Mouse (Mus musculus) heart, postnatal 25 days (tissue): ENCODE measurements around the gene Hyal2. TPM values are rescaled to one million over a fixed set of nuclear protein-coding genes. Genes with fewer than 3 reads are reported as not detected.

Experiments used
- DNase-seq: peaks from one replicate; pipeline ENCODE4 v3.0.0; 2022; ENCODE audit warnings: low spot score
- intact Hi-C: fragments of 180-260 bp; cut with DNase I; formaldehyde crosslinking; loops from one replicate; pipeline ENCODE4 v1.15.1; 2025
- total RNA-seq, 2 experiments: library from RNA; stranded (reverse); gene quantifications; 2 replicates each; pipeline ENCODE4 v1.2.3; 2021

The Hyal2 gene
- total RNA-seq = 10 to 100 TPM; 35.4 to 36.2 TPM

DNA sequence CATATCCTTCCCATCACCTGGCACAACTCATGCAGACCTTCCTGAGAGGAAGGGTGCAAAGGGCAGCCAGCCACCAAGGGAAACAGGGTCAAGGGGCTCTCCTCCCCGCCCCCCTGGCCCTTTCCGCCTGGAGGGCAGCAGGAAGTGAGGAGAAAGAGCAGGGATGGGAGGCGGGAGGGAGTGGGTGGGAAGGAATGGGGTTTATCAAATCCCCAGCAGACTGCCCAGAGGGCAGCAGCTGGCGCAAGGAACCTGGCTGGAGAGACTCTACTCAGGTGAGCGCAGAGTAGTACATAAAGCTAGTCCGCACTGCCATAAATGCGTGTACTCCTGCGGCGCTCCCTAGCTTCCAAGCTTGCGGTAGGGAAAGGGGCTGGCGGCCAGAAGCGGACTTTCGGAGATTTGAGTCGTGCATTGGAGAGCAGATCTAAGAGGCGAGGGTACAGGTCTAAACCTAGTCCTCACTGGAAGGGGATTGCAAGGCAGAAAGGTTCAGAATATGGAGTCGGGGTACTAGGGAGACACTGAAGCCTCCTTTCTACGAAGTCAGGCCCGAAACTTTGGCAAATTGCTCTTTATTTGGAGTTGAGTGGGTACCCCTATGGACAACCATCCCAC is at the start of gene Hyal2:
Hyal2 (plus strand) TSS at position 244 of the 618 bp plus-strand sequence.
- DNase-seq = no peak
- intact Hi-C loops = loop anchor here (5.0 kb wide), 1 partner anchor 59 kb away; no protein-coding TSS in a partner anchor

DNA sequence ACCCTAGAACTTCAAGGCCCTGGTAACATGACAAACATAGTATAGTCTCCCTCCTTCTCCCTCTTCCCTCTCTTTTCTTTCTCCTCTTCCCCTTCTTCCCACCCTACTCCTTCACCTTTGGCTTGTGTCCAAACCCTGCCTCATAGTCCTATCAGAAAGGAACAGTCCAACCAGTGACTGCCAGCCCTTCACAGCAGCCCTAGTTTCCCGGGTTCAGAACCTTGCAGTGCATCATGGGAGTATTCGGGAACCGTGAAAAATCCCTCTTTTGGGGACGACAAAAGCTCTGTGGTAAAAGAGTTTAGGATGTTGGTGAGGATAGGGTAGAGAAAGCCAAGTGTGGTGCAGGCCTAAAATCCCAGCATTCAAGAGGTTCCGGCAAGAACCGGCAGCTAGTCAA is 47.4 kb upstream of the Hyal2 start:
- intact Hi-C loops = no loop called here
- DNase-seq = no peak

DNA sequence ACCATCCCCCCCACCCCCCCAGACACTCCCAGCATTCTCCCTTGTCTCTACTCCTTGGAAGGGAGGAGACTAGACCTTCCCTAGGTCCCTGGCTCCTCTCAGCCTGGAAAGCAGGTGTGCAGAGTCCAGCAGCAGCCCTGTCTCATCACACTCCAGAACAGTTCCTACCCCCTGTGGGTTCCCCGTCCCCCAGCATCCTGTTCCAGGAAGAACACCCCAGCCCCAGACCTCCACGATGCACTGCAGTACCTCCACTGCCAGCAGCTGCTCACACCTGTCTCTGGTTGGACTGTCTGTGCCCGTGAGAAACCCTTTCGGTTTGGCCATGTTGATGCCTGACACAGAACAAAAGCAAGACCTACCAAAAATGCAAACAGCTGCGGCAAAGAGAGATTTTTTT is 46.6 kb upstream of the Hyal2 start:
- no peak for DNase-seq
- intact Hi-C loops = no loop called here

DNA sequence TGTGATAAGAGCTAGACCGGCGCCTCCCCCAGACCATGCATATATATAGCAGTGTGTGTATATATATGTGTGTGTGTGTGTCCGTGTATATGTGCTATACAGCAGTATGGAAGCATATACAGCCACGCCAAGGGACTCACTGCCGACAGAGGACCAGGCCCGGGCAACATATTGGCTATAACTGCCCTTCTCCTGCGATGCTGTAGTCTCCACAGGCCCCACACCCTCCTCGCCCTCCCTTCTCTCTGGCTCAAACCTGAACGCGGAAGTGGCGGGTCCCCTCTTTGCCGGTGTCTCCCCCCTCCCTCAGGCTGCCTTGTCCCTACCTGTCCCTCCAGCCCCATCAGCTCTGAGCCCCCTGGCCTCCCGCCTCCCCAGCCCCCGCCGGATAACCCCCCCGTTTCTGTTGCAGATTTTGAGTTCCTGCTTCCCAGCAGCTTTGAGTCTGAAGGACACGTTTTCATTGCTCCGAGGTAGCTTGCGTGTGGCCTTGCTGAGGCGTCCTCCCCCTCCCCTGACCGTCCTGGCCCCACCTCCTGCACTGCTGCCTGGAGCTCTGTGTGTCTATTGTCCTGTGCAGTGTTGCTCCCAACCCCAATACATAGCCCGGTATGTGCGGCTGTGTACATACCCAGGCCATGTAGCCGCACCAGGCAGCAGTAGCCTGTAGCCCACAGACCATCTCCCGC is 45.9 kb upstream of the Hyal2 start:
- intact Hi-C loops = no loop called here
- DNase-seq = no peak

DNA sequence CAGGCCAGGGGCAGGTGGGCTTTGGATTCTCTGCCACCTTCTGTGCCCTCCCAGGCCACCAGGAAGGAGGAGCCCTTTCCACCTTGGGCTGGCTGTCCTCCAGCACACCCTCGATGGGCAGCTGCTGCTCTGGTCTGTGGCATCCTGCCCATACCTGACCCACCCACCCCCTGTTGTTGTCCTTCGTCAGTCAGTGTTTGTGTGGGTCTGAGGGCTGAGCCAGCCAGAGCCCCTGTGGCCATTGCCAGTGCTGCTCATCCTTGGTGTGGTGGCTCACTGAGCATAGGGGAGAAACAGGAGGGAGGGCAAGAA is 45.4 kb upstream of the Hyal2 start:
- DNase-seq = no peak
- intact Hi-C loops = no loop called here

DNA sequence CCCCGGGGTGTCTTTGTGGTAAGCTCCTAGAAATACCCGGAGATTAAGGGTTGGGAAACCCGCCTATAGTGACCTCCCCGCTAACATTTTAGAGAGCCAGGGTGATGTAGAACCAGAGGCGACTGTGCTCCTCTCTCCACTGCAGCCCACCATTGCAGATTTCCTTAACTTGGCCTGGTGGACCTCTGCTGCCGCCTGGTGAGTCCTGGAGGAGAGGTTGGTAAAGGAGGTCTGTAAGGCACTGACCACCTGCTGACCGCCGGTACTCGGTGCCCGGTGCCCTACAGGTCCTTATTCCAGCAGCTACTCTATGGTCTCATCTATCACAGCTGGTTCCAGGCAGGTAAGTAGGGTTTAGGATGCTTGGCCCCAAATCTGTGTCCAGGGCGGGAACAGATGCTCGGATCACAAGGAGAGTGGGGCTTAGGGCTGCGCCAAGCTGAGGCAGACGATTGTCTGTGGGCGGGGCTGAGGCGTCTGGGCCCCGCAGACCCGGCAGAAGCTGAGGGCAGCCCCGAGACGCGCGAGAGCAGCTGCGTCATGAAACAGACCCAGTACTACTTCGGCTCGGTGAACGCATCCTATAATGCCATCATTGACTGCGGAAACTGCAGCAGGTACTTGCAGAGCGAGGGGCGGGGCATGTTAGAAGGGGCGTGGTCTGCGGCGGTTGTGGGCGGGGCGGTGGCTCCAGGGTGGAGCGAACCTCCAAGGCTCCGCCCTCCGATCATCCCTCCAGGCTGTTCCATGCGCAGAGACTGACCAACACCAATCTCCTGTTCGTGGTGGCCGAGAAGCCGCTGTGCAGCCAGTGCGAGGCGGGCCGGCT is 41.3 kb upstream of the Hyal2 start:
- intact Hi-C loops = no loop called here

DNA sequence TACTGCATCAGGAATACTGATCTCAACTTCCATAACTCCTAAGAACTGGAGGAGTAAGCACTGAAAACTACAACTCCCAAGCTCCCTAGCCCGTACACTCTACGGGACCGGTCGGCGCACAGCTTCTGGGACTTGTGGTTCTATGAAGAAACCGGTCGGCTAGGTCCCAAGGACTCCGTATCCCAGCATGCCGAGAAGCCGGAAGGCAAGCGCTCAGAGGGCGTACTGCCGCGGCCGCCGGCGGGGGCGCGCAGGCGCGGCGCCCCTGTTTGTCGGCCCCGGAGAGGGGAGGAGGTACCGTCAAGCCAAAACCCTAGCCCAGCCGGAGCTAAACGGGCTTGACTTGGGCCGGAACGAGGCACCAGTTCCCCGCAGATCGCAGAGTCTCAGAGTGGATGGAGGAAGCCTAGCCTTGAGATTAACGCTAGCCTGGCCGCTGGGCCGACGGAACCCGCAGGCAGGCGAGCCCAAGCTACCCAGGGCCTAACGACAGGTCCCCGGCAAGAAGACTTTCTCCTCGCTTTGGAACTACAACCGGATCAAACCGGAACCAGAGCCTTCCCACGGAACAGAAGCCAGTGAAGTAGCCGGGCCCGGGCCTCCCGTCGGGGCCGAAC is 33.8 kb upstream of the Hyal2 start, which contains the start of gene Tmem115:
Tmem115 (plus strand) TSS at position 155 of the 617 bp plus-strand sequence.
- peak; percentile 94 for DNase-seq
- intact Hi-C loops = no loop called here

More for the DNA sequence above, 41.3 kb upstream of the Hyal2 start:
- peak; percentile 31 for DNase-seq

DNA sequence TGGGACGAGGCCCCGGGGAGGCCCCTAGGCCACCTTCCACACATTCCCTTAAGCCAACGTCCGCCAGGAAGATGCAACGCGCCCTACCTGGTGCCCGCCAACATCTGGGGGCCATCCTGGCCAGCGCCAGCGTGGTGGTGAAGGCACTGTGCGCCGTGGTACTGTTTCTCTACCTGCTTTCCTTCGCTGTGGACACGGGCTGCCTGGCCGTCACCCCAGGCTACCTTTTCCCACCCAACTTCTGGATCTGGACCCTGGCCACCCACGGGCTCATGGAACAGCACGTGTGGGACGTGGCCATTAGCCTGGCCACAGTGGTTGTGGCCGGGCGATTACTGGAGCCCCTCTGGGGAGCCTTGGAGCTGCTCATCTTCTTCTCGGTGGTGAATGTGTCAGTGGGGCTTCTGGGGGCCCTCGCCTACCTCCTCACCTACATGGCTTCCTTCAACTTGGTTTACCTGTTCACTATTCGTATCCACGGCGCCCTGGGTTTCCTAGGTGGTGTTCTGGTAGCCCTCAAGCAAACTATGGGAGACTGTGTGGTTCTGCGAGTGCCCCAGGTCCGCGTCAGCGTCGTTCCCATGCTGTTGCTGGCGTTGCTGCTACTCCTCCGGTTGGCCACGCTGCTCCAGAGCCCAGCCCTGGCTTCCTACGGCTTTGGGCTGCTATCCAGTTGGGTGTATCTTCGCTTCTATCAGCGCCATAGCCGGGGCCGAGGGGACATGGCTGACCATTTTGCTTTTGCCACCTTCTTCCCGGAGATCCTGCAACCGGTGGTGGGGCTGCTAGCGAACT is 33.1 kb upstream of the Hyal2 start:
- intact Hi-C loops = no loop called here
- DNase-seq = no peak

DNA sequence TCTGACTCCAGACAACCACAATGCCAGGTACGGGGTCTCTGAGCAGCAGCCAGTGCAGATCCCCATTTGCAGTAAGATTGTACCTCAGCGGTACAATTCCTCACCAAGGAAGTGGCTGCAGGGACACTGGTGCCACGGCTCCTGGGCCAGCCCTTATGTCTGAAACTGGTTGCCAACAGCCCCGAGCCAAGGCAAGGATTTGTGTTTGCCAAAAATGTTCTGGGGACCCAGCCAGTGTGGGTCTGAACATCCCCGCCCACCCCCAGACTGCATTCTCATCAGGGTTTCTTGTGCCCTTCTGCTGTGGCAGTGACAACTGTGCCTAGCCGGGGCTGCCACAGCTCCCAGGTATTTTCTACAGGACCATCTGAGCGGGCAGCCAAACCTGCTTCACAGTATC is 29.5 kb upstream of the Hyal2 start:
- DNase-seq = no peak
- intact Hi-C loops = no loop called here

DNA sequence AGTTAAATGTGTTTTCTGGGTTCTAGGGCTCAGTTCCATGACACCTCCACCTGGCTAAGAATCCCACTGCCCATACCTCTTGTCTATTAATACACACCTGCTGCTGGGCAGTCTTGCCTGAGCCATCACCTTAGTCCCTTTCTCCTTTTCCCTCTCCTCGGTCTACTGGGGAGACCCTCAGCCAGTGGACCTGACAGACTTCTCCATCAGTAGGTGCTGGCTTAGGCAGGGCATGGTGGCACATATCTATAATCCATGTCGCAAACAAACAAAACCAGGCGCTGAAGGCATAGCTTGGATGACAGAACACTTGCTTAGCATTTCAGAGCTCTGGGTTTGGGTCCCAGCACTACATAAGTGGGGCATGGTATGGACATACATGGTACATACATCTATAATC is 29.0 kb upstream of the Hyal2 start:
- no peak for DNase-seq
- intact Hi-C loops = no loop called here

DNA sequence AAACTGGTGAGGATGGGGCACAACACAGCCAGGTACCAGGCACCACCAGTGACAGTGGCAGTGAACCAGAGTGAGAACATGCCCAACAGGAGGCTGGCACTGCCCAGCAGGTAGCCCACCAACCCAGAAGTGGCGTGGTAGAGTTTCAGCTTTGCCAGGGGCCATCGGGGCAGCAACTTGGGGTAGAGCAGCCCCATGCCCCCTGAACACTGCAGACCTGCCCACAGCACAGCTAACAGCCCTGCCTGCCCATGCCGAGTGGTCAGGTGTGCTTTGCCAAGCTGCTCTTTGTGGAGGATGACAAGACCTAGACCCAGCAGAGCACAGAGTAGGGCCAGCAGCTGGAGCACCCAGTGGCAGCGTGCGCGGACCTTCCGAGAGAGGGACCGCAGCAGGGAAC is 27.8 kb upstream of the Hyal2 start:
- no peak for DNase-seq
- intact Hi-C loops = no loop called here

DNA sequence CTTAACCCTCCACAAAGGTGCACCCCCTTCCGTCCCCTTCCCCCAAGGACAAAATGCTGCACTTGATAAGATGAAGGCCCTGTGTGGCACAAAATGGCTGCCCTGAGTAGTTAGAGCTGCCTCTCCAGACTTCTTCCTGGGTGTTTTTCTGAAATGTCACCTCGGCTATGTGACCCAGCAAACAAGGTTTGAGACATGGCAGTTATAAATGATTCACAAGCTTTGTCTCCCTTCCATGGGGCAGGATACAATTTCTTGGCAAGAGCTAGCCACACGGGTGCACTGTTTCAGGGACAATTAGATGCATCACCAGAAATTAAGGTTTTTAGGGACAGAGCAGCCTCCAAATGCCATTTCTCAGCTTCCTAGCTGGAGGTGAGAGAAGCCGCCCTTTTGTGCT is 27.3 kb upstream of the Hyal2 start:
- intact Hi-C loops = no loop called here
- DNase-seq = no peak

DNA sequence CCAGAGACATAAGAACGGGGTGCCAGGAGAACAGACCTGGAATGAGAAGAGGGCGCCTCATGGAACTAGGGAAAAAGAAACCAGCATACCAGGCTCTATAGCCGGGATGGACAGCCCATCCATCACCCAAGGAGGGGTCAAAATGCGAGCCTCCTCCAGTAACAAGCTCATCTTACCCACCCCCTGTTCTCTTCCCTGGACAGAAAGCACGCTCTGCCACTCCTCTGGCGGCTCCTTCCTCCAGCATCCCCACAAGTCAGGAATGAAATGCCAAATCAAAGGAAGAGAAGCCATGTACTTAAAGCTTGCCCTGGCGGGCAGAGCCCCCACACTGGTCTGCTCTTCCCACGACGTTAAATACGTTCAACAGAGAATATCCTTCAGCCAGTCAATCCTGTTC is 26.7 kb upstream of the Hyal2 start:
- intact Hi-C loops = no loop called here
- no peak for DNase-seq

DNA sequence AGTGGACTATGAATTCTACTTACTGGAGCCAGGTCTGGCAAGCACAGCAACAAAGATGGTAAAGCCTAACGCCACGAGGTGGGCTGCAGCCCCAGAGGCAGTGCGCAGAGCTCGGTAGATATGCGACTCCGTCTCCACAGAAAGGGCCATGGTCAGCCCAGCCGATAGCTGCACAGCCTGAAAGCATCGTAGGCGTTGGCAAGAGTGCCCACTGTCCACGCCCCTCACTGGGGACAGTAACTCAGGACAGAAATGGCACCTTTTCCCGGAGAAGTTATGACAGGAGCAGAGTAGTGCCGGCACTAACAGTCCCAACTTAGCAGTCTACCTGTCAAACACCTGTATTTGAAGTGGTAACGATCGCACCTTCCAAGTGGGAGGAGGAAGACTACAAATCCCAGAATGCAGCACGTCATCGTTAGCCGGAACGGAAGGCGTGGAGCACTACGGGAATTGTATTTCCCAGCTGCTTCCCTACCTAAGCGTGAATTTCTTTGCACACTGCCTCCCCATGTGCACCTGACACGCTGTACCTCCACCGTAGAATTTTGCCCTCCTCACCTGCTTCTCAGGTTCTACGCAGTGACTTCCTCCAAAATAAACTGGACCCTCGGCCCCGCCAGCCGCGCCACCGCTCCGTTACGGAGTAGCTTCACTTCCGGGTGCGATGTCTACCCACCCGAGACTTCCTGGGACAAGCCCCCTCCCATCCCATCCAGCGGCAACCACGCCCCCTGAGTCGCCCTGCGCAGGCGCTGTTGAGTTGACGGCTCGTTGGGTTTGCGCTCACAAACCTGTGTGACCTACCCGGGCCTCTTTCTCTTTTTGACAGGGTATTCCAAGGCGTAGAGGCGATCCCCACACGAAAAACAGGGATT is 26.0 kb upstream of the Hyal2 start, which contains the start of the genes Cyb561d2 and Nprl2:
Cyb561d2 (minus strand) TSS at position 720 of the 878 bp plus-strand sequence.
Nprl2 (plus strand) TSS at position 753 of the 878 bp plus-strand sequence.
- intact Hi-C loops = no loop called here
- DNase-seq = peak; percentile 91

DNA sequence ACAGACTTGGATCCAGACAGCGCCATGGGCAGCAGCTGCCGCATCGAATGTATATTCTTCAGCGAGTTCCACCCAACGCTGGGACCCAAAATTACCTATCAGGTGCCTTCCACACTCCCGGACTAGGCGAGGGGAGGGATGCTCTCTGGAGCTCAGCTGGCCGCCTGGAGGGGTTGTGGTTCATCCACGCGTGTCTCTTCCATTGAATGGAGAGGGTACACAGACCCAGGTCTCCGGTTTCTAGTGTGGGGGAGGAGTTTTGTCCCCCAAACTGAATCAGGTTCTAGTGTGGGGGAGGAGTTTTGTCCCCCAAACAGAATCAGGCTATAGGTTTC is 25.4 kb upstream of the Hyal2 start:
- DNase-seq = no peak
- intact Hi-C loops = no loop called here

DNA sequence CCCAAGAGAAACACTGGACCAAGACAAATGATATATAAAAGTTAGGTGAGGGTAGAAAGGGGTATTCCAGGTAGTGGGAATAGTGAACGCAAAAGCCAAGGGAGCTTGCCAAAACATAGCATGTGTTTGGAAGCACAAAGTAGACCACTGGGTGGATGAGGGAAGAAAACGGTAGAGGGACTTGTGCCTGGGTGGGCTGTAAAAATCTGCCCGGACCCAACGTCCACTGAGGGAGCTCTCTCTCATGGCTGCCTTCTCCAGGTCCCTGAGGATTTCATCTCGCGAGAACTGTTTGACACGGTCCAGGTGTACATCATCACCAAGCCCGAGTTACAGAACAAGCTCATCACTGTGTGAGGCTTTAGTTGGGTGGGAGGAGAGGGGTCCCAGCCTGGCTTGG is 25.0 kb upstream of the Hyal2 start:
- no peak for DNase-seq
- intact Hi-C loops = no loop called here

DNA sequence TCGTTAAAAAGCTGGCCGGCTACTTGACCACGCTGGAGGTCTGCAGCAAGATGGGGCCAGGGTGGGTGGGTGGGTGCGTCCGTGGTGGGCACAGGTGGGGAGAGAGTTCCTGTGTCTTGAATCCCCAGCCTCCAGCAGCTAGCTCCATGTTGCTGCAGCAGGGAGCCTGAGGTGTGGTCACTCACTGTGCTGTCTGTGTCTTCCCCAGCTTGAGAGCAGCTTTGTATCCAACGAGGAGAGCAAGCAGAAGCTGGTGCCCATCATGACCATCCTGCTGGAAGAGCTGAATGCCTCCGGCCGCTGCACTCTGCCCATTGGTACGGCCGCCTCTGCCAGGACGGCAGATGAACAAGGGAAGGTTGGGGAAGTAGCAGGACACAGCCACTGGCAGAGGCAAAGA is 24.4 kb upstream of the Hyal2 start:
- DNase-seq = no peak
- intact Hi-C loops = no loop called here

DNA sequence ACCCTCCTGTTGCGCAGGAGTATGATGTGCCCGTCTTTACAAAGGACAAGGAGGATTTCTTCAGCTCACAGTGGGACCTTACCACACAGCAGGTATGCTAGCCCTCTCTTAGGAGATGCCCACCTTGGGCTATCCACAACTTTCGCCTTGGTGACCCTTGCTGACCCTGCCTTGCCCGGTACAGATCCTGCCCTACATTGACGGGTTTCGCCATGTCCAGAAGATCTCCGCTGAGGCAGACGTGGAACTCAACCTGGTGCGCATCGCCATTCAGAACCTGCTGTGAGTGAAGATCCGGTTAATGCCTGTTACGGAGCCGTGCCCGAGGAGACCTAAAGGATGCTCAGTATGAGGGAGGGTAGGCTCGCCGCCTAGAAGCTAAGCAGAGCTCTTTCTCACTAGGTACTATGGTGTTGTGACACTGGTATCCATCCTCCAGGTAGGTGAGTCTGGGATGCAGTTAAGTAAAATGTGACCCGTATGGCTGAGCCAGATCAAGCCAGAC is 23.5 kb upstream of the Hyal2 start:
- intact Hi-C loops = no loop called here
- DNase-seq = no peak

DNA sequence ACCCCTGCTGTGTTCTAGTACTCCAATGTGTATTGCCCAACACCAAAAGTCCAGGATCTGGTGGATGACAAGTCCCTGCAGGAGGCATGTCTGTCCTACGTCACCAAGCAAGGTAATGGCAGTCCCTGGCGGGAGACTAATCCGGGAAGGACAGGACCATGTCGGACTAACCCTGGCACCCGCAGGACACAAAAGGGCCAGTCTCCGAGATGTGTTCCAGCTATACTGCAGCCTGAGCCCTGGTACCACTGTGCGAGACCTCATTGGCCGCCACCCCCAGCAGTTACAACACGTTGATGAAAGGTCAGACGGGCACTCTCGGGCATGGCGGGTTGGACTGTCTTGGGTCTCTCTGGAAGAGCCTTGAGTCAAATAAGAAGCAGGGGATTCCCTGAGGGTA is 23.0 kb upstream of the Hyal2 start:
- intact Hi-C loops = no loop called here
- DNase-seq = no peak
